Mouse (Mus musculus) bone marrow macrophage, adult 2 months (primary cell): ENCODE results near the gene Atxn7. TPM values are rescaled to one million over a fixed set of nuclear protein-coding genes. Genes with fewer than 3 reads are reported as not detected.

Experiments used
- H3K27ac ChIP-seq: 2 replicates; pipeline ENCODE4 v1.5.1; 2012; ENCODE audit warnings: low read depth, low read length; ENCODE audit not compliant: insufficient read depth
- H3K4me1 ChIP-seq: 2 replicates; pipeline ENCODE4 v1.6.1; 2012; ENCODE audit warnings: low read length; ENCODE audit not compliant: control insufficient read depth, insufficient read depth
- H3K4me3 ChIP-seq: 2 replicates; pipeline ENCODE4 v1.5.1; 2012; ENCODE audit warnings: mild to moderate bottlenecking, low read length, moderate library complexity; ENCODE audit not compliant: insufficient read depth
- CTCF ChIP-seq: IDR thresholded peaks from 2 replicates; pipeline ENCODE4 v1.5.1; 2012; ENCODE audit warnings: low read depth, mild to moderate bottlenecking, low read length, moderate library complexity
- POLR2A ChIP-seq: IDR thresholded peaks from 2 replicates; pipeline ENCODE4 v1.6.1; 2012; ENCODE audit warnings: mild to moderate bottlenecking, low read depth, low read length, borderline replicate concordance
- polyA plus RNA-seq: library from polyadenylated mRNA; stranded (reverse); fragments of >200 nt; gene quantifications from 2 replicates; pipeline ENCODE4 v1.2.4, GENCODE M21; 2012; ENCODE audit not compliant: missing spikeins, insufficient read depth, insufficient read length

Atxn7 gene
- polyA plus RNA-seq = 18.9 and 19.9 TPM in 2 replicates

GRCm38 (mm10) chr14:13961401-13962112, at the start of gene Atxn7, which contains the start of gene Thoc7:
Atxn7 (plus strand) TSS chr14:13961440.
Thoc7 (minus strand) TSS chr14:13961852.
- no peak for TF ChIP-seq CTCF
- TF ChIP-seq POLR2A = no peak
- H3K4me3 ChIP-seq = peak within 1 kb of the TSS; percentile 89
- peak within 1 kb of the TSS; percentile 13 for H3K27ac ChIP-seq
- peaks cover 21% of the 10 kb centered on the region for H3K4me1 ChIP-seq

GRCm38 (mm10) chr14:13914387-13915082, 46.7 kb upstream of the Atxn7 start, which contains the start of gene Gm281:
Gm281 (minus strand) TSS chr14:13914478.
- no peaks in the 10 kb centered on the region for H3K4me1 ChIP-seq
- no peak for TF ChIP-seq CTCF
- no peak for TF ChIP-seq POLR2A
- no peak within 1 kb of the TSS for H3K27ac ChIP-seq
- H3K4me3 ChIP-seq = no peak within 1 kb of the TSS

- no peak overlapping the region for H3K4me3 ChIP-seq
- H3K27ac ChIP-seq = no peak overlapping the region
- H3K4me1 ChIP-seq = no peaks in the 10 kb centered on the region
- TF ChIP-seq POLR2A (no peak), CTCF (no peak)
These were observed 46.0 kb upstream of the Atxn7 start for GRCm38 (mm10) chr14:13915207-13915606.

- Histone ChIP-seq H3K4me1 (no peaks in the 10 kb centered on the region), H3K27ac (no peak overlapping the region), H3K4me3 (no peak overlapping the region)
- TF ChIP-seq POLR2A (no peak), CTCF (no peak)
These were observed 44.0 kb upstream of the Atxn7 start for GRCm38 (mm10) chr14:13917208-13917607.

GRCm38 (mm10) chr14:13917630-13918029, 43.6 kb upstream of the Atxn7 start:
- H3K4me1 ChIP-seq = no peaks in the 10 kb centered on the region
- TF ChIP-seq POLR2A (no peak), CTCF (no peak)
- no peak overlapping the region for H3K27ac ChIP-seq
- no peak overlapping the region for H3K4me3 ChIP-seq

- Histone ChIP-seq H3K4me3 (no peak overlapping the region), H3K4me1 (no peaks in the 10 kb centered on the region), H3K27ac (no peak overlapping the region)
- TF ChIP-seq POLR2A (no peak), CTCF (no peak)
These were observed 27.8 kb upstream of the Atxn7 start for GRCm38 (mm10) chr14:13933290-13934051.

- no peak for TF ChIP-seq POLR2A
- TF ChIP-seq CTCF = no peak
- H3K4me1 ChIP-seq = no peaks in the 10 kb centered on the region
- H3K4me3 ChIP-seq = no peak overlapping the region
- H3K27ac ChIP-seq = no peak overlapping the region
These were observed 27.2 kb upstream of the Atxn7 start for GRCm38 (mm10) chr14:13934052-13934371.

GRCm38 (mm10) chr14:13944686-13945085, 16.6 kb upstream of the Atxn7 start:
- H3K4me1 ChIP-seq = no peaks in the 10 kb centered on the region
- H3K4me3 ChIP-seq = no peak overlapping the region
- H3K27ac ChIP-seq = no peak overlapping the region
- TF ChIP-seq POLR2A = no peak
- TF ChIP-seq CTCF = no peak

- TF ChIP-seq POLR2A = no peak
- no peak for TF ChIP-seq CTCF
- Histone ChIP-seq H3K27ac (no peak overlapping the region), H3K4me3 (no peak overlapping the region), H3K4me1 (no peaks in the 10 kb centered on the region)
These were observed 12.9 kb upstream of the Atxn7 start for GRCm38 (mm10) chr14:13948345-13948744.
